Mouse (Mus musculus) testis, postnatal 10 days (tissue): ENCODE measurements around the gene Gmds.

Experiments
- DNase-seq: peaks from one replicate; pipeline ENCODE4 v3.0.0; 2021; ENCODE audit warnings: low spot score

Gene Gmds

GRCm38 (mm10) chr13:32338513-32339365 is at the start of gene Gmds:
TSS of gene Gmds (minus strand) at chr13:32338740.
- DNase-seq: peak; percentile 93

DNA sequence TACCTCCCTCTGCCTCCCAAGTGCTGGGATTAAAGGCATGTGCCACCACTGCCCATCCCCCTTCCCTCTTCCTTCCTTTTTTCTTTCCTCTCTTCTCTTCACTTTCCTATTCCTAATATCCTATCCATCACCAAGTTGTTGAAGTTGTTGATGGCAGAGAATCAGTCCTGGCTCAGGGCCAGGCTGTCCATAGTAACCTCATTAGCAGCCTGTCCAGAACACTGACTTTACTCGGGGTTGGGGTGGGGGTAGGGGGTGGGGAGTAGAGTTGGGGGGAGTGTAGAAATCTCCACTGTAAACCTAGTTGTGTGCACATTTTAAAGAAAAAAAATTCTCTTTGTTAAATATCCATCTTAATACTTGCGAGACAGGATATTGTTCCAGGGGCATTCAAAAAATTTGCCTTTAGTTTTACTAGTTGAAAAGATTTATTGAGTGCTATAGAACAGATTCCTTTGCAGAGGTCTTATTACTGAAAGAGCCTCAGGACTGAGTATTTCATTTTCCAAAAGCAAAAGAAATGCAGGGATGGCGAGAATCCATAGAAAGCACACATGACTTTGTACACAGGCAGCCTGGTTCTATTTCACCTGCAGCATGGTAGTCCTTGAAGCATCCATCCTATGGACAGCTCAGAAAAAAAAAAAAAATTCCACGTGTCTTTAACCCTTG is 47.0 kb upstream of the Gmds start:
- no peak for DNase-seq

DNA sequence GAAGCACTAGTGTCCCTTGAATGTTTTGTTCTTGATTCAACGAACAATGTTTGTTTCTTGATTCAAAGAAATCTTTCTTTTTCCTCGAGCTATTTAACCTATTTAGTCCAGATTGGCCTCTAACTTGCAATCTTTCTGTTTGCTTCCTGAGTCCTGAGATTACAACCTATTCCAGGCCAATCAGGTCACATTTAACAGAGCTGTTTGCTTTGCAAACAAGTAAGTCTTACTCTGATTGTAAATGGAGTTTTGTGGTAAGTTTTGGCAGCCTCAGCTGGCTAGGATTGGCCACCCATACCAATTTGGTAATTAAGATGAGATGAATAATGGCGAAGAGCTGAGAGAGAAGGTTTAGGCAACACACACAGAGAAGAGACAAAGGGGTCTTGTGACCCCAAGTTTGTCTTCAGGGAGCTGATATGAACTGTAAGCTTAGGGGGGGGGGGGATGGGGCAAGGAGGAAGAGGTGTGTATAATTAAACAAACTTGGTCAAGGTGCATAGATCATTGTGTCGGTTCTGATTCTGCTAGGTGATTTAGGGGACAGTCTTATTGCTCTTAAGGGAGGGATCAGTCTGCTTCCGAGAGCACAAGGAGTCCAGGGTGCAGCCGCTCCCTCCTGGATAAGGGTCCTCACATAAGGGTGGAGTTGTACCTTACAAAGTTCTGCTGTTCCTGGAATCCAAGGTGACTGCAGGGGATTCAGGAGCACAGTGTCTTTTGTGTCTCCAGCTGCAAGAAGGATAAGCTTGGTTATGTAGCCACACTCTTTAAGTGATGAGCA is 43.9 kb upstream of the Gmds start:
- no peak for DNase-seq

GRCm38 (mm10) chr13:32378634-32379033 is 40.1 kb upstream of the Gmds start:
- no peak for DNase-seq

DNA sequence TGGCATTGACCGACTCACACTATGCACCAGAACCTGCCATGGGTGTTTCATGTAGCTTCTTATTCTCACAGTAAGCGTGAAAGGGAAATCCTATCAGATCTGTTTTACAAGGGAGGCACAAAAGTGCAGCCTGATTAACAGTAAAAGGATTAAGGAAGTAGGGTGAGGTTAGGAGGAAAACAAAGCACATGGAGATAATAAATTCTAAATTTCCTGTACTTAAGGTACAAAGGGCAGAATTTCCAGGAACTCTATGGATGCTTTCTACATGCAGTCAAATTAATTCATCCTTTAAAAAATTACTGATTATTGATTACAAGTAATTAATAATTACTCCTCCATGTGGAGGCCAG is 34.0 kb upstream of the Gmds start:
- DNase-seq: no peak

- DNase-seq: no peak
Measured at GRCm38 (mm10) chr13:32371874-32372530, 33.5 kb upstream of the Gmds start.

DNA sequence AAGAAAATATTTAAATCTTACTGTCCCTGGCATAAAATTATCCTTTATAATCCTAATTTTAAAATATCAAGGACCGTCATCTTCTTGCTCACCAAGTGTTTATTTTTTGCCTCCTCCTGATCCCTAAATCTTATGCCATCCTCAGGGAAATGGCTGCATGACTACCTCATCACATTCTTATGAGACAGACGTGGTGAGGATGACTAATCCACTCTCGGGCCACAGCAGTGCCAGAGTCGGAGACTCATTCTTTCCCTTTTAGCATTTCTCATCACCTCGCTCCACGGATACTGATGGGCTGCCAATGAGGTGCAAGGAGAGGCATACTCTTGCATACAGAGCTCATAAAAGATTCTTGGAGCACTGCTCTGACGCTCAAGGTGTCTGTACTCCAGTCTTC is 32.2 kb upstream of the Gmds start:
- no peak for DNase-seq

- no peak for DNase-seq
Measured at GRCm38 (mm10) chr13:32370135-32370534, 31.6 kb upstream of the Gmds start.

DNA sequence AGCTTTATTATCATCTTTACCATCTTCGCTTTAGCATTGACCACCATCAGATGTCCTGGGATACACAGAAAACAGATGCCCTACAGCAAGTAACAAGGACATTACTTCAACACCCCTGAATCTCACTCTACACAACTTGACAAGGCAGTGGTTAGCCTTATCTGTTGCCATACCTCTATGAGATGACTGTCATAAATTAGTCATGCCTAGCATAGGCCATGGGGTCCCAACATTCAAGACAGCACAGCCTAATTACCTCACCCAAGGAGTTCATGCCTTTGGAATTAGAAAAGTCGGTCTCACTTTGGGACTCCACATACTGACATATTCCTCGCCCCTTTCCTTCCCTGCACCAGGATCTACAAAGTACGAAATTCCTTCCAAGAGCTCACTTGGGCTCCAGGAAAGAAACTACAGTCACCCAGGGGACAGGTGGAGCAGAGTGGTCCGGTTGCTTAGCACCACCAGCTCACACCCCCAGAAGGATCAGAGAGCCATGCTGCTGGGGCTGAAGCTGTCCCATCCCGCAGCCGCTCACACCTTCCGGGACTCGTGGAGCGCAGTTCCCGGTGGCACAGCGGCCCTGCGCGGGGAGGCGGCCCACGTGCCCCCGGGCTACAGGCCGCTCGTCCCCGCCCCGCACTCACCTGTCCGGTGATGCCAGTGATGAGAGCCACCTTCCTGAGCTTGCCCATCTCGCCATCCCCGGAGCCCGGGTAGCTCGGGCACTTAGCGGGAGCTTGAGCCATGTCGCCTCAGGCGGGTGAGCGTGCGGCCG is 616 bp downstream of the Gmds start:
- DNase-seq: no peak

DNA sequence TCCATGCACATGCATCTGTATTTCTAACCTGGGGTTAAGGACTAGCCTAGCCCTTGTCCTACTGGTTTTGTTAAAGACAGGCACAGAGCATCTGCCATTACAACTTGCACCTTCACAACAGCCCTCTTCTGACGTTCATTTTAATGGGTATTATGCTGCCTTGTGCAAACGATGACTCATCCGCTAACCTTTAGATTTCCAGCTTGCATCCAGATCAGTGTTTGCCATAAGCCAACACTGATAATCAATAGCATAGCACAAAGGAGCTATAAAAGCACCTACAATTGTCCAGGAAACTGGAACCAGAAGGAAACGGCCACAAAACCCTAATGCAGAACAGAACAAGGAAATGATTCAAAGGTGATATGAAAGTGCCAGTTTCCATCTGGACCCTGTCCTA is 20.2 kb downstream of the Gmds start:
- DNase-seq: no peak

DNA sequence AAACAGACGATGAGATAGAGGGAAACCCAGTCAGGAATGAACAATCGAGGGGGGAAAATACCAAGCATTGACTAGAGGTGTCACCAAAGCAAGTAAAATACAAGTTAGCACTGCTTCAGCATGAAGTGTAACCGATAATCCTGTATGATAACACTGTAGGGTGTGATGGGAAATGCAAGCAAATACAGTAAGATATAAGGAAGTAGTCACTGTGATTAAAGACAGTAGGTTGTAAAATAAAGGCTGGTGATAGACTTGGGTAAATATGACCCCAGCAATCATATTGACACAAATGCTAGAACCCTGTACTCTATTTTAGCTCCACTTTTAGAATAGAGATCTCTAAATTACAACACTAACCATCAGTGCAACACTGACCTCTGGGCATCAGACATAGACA is 21.2 kb downstream of the Gmds start:
- no peak for DNase-seq

GRCm38 (mm10) chr13:32312663-32313062 is 25.9 kb downstream of the Gmds start:
- DNase-seq: peak; percentile 47

- DNase-seq: no peak
Measured at GRCm38 (mm10) chr13:32311476-32311875, 27.1 kb downstream of the Gmds start.

- DNase-seq: no peak
Measured at GRCm38 (mm10) chr13:32298456-32298855, 40.1 kb downstream of the Gmds start.

DNA sequence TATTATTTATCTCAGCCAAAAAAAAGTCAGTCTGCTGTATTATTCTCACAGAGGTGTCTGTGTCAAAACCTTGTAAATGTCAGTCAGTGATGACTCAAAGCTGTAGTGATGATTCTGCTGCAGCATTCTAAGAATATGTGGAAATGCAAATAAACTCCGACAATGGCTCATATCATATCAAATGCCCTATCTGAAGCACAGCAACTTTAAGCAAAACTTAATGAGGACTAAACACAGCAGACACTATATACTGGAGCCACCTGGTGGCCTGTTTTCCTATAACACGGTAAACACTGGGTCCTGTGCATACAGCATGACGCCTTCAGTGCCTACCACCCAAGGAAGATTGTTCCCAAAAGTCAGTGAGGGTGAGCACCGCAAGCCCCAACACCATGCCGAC is 41.1 kb downstream of the Gmds start:
- DNase-seq: peak; percentile 55

- no peak for DNase-seq
Measured at GRCm38 (mm10) chr13:32294416-32295195, 43.9 kb downstream of the Gmds start.

DNA sequence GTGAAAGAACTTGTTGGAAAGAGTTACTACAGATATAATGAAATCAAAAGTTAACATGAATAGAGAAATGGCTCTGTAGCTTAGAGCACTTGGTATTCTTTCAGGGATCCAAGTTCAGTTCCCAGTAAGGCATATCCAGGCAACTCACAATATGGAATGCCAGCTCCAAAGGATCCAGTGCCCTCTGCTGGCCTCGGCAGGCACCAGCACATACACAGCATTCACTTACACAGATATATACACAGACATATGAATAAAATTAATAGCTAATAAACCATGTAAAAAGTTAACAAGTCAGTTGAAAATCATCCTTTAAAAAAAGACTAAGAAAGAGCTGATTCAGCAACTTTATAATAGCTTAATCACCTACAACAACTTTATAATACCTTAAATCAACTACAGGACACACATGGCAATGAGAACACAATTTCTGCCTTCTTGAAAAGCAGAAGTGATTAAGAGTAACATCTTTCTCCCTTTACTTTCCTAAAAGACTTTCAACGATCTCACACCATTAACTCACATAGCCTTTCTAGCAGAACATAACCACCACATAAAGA is 65.5 kb downstream of the Gmds start:
- DNase-seq: no peak

DNA sequence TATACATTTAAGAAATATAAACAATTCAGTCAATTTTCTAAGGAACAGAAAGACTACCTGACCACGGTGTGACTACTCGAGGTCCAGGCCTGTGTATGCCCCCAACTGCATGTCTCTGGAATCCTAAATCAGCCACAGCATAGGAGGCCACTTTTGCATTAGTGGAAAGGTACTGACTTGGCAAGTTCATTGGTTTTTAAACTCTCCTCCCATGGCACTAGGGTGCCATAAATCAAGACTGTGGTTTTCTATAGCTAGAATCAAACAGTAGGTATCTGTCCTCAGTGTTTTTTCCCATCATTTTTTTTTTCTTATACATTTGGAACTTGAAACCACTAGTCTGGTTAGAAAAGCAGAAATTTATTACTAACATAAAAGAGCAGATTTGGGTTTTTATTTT is 68.8 kb downstream of the Gmds start:
- DNase-seq: no peak

DNA sequence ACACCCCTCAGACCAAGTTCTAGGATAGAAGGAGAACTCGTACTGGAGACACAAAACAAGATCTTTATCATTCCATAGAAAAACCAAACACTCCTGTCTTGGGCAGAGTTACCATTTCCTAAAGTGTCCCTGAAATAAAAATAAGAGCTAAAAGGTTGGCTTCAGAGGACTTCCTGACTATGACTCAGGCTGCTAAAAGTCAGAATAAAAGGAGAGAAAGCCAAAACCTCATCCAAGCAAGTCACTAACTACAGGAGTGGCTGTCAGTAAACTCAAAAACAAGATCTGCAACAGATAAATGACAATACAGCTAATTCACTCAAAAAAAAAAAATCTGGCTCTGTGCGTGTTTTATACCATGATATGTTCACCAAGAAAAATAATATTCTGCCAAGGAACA is 69.3 kb downstream of the Gmds start:
- DNase-seq: no peak

DNA sequence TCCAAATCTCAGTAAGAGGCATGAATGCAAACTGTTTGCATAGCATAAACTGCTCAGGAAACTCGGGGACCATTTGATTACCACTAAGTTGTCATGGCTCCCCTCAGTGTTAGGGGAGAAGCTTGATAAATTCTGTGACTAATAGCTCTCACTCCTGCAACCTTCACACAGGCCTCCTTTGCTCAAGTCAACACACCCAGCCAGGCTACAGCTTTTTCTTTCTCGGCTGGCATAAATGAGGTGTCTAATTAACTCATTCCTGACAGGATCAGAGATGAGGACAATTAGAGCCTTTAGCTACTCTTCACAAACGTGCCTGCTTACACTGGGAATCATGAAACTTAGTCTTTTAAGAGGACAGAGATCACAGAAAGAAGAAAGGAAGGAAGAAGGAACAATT is 70.3 kb downstream of the Gmds start:
- no peak for DNase-seq
